Mouse (Mus musculus) brain, embryonic 18.5 days (tissue): Measurements from ENCODE around the gene Selenoi.

Experiments
- DNase-seq: peaks from one replicate; pipeline ENCODE4 v3.0.0-alpha.2; 2012; ENCODE audit warnings: low read depth, low spot score

Selenoi gene

DNA sequence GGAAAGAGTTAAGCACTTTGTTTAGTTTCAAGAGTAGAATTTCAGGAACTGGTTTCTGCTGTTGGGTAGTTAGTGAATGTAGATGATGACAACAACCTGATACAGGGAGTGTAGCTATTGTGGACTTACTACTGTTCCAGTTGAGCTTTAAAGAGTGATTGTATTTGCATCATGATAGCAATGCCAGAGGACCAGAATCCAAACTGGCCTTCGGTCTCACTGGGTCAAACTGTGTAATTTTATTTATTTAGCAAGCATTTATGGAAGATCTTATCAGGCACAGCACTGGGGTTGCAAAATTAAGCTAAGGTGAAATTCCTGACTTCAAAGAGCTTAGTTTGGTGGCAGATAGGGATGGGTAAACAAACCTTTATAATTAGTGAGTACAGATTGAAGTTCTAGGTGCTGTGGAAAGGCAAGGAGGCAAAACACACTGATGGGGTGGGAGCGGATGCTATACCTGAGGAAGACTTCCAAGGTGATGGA, 3.3 kb downstream of the Selenoi start:
- DNase-seq: no peak

DNA sequence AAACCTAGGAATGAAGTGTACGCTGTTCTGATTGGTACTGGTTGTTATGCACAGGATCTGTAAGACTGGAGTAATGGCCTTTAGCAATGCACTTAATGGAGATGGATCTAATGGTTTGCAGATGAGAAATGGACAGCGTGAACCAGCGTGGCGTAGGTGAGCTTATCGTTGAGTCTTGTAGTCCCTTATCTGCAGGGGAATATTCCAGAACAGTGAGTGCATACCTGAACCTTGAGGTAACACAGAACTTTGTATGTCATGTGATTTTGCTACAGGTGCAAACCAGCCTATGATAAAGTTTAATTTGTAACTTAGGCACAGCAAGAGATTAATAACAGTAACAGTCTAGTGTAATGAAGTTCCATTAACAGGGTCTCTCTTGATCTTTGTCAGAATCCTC, 6.2 kb downstream of the Selenoi start:
- DNase-seq: no peak

DNA sequence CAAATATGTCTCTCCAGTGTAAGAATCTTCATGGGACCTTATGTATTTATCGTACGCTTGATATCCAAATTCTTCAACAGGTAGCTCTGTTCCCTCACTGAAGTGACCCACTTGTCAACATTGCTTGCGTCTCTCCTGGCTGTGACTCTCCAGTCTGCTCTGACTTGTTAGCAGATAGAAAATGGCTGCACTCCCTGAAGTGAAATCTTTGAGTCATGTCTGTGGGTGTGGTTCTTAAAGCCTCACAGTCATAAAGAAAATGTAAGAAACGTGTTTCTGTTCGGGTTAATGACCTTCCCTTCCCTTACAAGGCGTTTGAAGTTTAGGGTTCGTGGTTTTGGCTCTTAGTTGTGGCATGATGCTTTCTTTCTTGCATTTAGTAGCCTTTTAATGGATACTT, 8.2 kb downstream of the Selenoi start:
- no peak for DNase-seq

GRCm38 (mm10) chr5:30242410-30242809, 10.0 kb downstream of the Selenoi start:
- no peak for DNase-seq

GRCm38 (mm10) chr5:30243741-30244140, 11.4 kb downstream of the Selenoi start:
- DNase-seq: no peak

DNA sequence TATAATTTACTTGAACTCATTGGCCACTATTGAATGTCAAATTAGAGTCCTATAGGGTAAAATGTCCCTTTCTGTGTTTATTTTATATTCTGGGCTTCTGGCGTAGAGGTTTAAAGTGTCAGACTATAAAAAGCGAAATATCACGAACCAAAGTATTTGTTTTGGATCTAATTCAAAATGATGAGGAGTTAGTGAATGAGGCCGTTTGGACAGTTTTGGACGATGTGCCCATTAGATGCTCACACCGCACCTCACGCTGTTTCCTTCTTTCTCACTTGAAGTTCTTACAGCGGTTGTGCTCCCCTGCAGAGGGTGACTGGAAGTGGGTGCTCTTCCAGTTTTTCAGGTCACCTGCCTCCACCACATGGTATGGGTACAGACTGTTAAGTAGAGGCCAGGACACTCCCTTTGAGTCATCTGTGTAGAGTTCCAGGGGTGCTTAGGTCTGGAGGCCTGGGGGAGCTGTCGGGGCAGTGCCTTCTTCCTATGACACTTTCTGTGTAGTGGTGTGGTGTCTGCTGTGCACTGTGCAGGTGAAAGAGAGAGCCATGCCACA, 13.6 kb downstream of the Selenoi start:
- DNase-seq: no peak

DNA sequence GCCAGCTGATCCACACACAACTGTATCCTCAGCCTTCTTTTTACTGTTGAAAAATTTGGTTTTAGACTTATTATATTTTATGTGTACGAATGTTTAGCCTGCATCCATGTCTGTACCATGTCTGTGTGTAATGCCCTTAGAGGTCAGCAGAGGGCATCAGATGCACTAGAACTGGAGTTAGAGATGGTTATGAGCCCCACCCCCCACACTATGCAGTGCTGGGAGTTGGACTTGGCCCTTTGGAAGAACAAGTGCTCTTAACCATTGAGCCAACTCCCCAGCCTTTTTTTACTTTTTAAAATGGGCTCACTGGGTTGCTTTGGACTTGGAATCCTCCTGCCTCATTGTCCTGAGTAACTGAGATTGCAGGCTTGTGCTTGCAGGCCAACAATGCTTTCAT, 15.3 kb downstream of the Selenoi start:
- DNase-seq: no peak

- no peak for DNase-seq
These were observed 23.4 kb downstream of the Selenoi start for GRCm38 (mm10) chr5:30255567-30256354.

DNA sequence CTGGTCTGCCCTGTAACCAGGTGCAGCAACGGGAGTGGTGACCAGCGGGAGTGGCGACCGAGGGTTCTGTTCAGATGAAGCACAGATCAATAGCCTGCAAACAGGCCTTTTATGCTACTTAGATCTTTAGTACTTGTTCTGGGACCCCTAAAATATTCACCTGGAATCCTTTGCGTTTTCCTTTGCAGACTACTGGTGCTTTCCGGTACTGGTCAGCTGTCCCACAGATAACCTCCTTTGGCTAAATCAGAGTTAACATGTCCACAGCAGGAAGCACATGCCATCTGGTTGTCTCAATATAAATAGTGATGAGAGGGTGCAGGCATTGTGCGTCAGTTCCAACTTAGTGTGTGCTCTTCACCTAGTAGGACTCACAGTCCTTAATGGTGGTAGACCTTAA, 26.4 kb downstream of the Selenoi start:
- DNase-seq: no peak

- DNase-seq: peak; percentile 40
These were observed 38.3 kb downstream of the Selenoi start for GRCm38 (mm10) chr5:30270571-30271190.

GRCm38 (mm10) chr5:30271599-30272281, 39.4 kb downstream of the Selenoi start:
- DNase-seq: no peak

DNA sequence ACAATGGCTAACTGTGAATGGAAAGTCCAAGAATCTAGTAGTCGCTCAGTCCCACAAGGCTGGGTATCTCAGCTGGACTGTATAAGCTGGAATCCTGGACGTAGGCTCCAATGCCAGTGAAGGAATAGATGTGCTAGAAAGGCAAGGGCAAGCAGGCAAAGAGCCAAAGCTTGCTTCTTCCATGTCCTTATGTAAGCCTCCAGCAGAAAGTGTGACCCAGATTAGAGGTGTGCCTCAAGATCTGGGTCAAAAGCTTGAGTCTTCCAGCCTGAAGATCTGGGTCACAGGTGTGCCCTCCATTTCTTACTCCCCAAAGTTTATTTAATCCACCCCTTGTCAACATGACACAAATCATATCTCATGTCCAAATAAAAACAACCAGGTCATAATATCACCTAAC, 44.0 kb downstream of the Selenoi start:
- DNase-seq: no peak

- no peak for DNase-seq
These were observed 46.6 kb downstream of the Selenoi start for GRCm38 (mm10) chr5:30278952-30279351.

DNA sequence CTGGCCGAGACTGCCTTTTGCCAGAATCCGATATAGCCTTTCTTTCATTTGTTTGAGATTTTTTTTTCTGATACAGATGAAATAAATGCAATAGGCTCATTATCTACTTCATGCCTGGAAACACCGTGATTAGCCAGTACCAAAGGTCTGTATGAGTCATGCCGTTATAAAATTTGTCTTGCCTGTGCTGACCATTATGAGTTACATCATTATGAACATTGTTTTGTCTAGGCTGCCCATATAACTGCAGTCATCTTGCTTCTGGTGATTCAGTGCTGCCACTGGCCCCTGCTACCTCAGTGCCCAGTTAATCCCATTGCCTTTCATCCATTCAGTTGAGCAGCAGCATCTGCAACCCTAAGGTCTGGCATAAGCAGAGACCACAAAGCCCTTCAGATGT, 47.1 kb downstream of the Selenoi start:
- DNase-seq: no peak

- no peak for DNase-seq
These were observed 48.5 kb downstream of the Selenoi start for GRCm38 (mm10) chr5:30280864-30281263.

GRCm38 (mm10) chr5:30281291-30281732, 48.9 kb downstream of the Selenoi start, which contains the start of gene Drc1:
Gene Drc1 (plus strand): TSS chr5:30281388.
- DNase-seq: peak; percentile 37

GRCm38 (mm10) chr5:30285944-30286799, 53.8 kb downstream of the Selenoi start:
- no peak for DNase-seq

DNA sequence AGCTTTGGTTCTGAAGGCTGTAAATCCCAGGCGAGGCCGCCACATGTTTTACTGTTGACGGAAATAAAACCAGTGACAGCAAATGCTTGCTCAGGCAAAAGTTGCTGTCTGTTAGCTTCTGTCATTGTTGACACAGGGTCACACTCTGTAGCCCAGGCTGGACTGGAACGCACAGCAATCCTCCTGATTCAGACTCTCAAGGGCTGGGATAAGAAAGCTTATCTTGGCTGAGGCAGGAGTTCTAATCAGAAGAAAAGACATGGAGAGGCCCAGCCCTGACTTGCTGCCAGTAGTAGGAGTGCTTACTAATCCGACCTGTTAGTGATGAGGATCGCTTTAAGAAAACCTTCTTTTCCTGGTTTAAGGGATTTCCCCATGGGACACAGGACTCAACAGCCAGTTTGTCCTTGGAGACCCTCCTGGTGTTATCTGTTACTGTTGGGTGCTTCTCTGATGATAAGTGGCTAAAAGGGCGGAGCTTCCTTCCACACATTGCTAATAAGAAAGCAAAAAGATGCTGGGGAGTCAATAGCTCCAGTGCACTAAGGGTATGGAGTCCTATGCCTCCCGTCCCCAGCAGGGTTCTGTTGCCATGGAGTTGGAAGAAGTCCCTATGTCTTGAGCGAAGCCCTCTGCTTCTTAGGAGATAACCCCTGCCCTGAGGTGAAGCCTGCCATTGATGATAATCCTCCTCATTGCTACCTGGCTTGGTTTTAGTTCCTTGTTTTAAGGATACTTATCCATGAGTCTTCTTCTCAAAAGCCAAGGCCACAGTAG, 54.9 kb downstream of the Selenoi start:
- no peak for DNase-seq
